Mouse (Mus musculus) liver, adult 2 months (tissue): ENCODE measurements around the gene Fam19a3. TPM values are rescaled to one million over a fixed set of nuclear protein-coding genes. Genes with fewer than 3 reads are reported as not detected.
"Not testable (repeated sequence)": the region's sequence is repeated elsewhere in the genome, so short reads cannot be mapped to it uniquely, and the experiment has no call there.

Experiments used
- DNase-seq: peaks from one replicate; pipeline ENCODE4 v3.0.0-alpha.2; 2011; ENCODE audit warnings: low read depth, low spot score; ENCODE audit errors: extremely low read depth
- H3K27ac ChIP-seq: fragments of 200-500 bp; replicated peaks from 2 replicates; pipeline ENCODE4 v1.5.1; 2012; ENCODE audit warnings: low read depth, mild to moderate bottlenecking, control low read depth, inconsistent platforms, low read length; ENCODE audit not compliant: insufficient read depth
- H3K27me3 ChIP-seq: fragments of 200-500 bp; 2 replicates; pipeline ENCODE4 v1.6.1; 2012; ENCODE audit warnings: mild to moderate bottlenecking, moderate library complexity, low read length, inconsistent platforms; ENCODE audit not compliant: control insufficient read depth, insufficient read depth
- H3K36me3 ChIP-seq: fragments of 200-500 bp; 2 replicates; pipeline ENCODE4 v1.6.1; 2012; ENCODE audit warnings: low read length, inconsistent platforms; ENCODE audit not compliant: control insufficient read depth, insufficient read depth
- H3K4me1 ChIP-seq: fragments of 200-500 bp; 2 replicates; pipeline ENCODE4 v1.6.1; 2011; ENCODE audit warnings: low read length; ENCODE audit not compliant: control insufficient read depth, insufficient read depth
- H3K4me3 ChIP-seq: fragments of 200-500 bp; 2 replicates; pipeline ENCODE4 v1.5.1; 2011; ENCODE audit warnings: low read depth, mild to moderate bottlenecking, control low read depth, low read length, moderate library complexity; ENCODE audit not compliant: insufficient read depth
- H3K79me2 ChIP-seq: fragments of 200-500 bp; 2 replicates; pipeline ENCODE4 v1.6.1; 2012; ENCODE audit warnings: inconsistent platforms, mild to moderate bottlenecking, low read length, moderate library complexity; ENCODE audit not compliant: control insufficient read depth, insufficient read depth
- H3K9ac ChIP-seq: fragments of 200-500 bp; 2 replicates; pipeline ENCODE4 v1.6.1; 2012; ENCODE audit warnings: low read depth, mild to moderate bottlenecking, control low read depth, inconsistent platforms, low read length
- CTCF ChIP-seq: fragments of 200-500 bp; IDR thresholded peaks from 2 replicates; pipeline ENCODE4 v1.5.1; 2011; ENCODE audit warnings: low read depth, low read length, control low read depth
- POLR2A ChIP-seq: fragments of 200-500 bp; IDR thresholded peaks from 2 replicates; pipeline ENCODE4 v1.6.1; 2011; ENCODE audit warnings: low read length, control low read depth; ENCODE audit not compliant: insufficient read depth; ENCODE audit errors: extremely low read depth
- WGBS: fragments of 180-500 bp; shearing (Covaris S2); methylation state at CpG from one replicate; pipeline ENCODE4 v1.1.7; 2018; 5-methylcytosine and 5-hydroxymethylcytosine counted together
- polyA plus RNA-seq: library from polyadenylated mRNA; depleted of rRNA; stranded (reverse); fragments of >200 nt; gene quantifications from 2 replicates; pipeline ENCODE4 v1.2.3, GENCODE M21; 2012
- total RNA-seq: library from RNA; depleted of rRNA; stranded (reverse); fragments of >200 nt; gene quantifications from 2 replicates; pipeline ENCODE4 v1.2.3, GENCODE M21; 2014

The Fam19a3 gene
- total and polyA plus RNA-seq, 2 experiments: under 0.01 to 0.05 TPM

DNA sequence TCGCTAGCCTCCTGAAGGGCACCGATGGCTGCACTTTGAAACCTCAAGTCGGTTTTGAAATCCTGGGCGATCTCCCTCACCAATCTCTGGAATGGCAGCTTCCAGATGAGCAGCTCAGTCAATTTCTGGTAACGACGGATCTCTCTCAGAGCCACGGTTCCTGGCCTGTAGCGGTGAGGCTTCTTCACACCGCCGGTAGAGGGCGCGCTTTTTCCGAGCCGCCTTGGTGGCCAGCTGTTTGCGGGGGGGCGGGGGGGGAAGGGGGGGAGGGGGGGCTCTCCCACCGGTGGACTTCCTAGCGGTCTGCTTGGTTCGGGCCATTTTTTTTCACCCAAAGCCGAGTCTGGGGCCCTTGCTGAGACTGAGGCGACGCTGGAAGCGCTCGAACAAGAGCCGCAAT, 28.8 kb downstream of the Fam19a3 start:
- 22% methylated on average over 20 of the region's 25 CpGs for WGBS
- TF ChIP-seq CTCF: peak; percentile 67

DNA sequence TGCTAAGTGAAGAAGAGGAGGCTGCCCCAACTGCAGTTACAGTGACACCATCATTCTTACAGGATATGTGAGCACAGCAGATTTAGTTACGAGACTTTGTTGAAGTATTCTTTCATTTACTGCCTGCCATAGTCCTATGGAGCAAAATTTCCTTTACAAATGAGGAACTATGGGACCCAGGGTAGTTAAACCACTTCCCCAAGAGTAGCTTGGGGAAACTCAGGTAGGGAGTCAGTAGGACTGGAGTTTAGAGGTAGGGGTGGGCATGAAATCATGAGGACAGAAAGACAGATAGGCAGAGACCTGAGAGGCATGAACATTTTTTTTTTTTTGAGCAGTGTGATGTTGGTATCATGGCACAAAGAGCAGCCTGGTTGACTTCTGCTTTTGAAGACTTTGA, 37.8 kb downstream of the Fam19a3 start:
- H3K4me3 ChIP-seq: no peak overlapping the region
- no peaks in the 10 kb centered on the region for H3K79me2 ChIP-seq
- WGBS: 72% methylated on average over 1 of the region's 1 CpGs
- TF ChIP-seq POLR2A (no peak), CTCF (no peak)
- no peaks in the 10 kb centered on the region for H3K4me1 ChIP-seq
- no peak overlapping the region for H3K9ac ChIP-seq
- H3K27ac ChIP-seq: no peak overlapping the region
- DNase-seq: no peak
- H3K36me3 ChIP-seq: no peaks in the 10 kb centered on the region
- H3K27me3 ChIP-seq: no peaks in the 10 kb centered on the region

More for the DNA sequence above, 28.8 kb downstream of the Fam19a3 start:
- H3K4me3 ChIP-seq, H3K79me2 ChIP-seq, H3K27me3 ChIP-seq, H3K36me3 ChIP-seq, H3K27ac ChIP-seq, H3K4me1 ChIP-seq, H3K9ac ChIP-seq: not testable (repeated sequence)
- DNase-seq: peak; percentile 5

DNA sequence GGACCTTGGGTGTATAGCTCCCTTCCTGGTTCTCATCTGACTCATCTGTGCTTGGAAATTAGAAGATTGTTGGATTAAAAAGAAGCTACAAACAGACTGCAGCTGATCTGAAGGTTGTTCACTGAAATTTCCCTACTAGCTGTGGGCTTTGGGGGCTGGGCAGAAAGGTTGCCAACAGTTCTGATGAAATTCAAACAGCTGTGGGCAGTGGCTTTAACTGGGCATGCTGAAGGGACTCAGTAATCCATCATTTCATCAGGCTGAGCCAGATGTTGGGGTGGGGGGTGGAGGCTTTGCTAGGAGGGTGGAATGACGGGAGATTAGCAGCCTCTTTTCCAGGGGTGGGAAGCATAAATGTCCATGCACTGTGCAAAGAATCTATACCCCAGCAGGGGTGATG, 38.5 kb downstream of the Fam19a3 start:
- 69% methylated on average over 1 of the region's 1 CpGs for WGBS

GRCm38 (mm10) chr3:104741954-104742353, 39.7 kb downstream of the Fam19a3 start:
- DNase-seq: no peak
- no peaks in the 10 kb centered on the region for H3K36me3 ChIP-seq
- no peaks in the 10 kb centered on the region for H3K27me3 ChIP-seq
- H3K27ac ChIP-seq: no peak overlapping the region
- no peaks in the 10 kb centered on the region for H3K4me1 ChIP-seq
- WGBS: 84% methylated on average over 3 of the region's 3 CpGs
- H3K79me2 ChIP-seq: no peaks in the 10 kb centered on the region
- no peak overlapping the region for H3K4me3 ChIP-seq
- no peak overlapping the region for H3K9ac ChIP-seq
- TF ChIP-seq CTCF (no peak), POLR2A (no peak)

More for the DNA sequence above, 38.5 kb downstream of the Fam19a3 start:
- Histone ChIP-seq H3K36me3 (no peaks in the 10 kb centered on the region), H3K27ac (no peak overlapping the region), H3K79me2 (no peaks in the 10 kb centered on the region), H3K9ac (no peak overlapping the region), H3K4me1 (no peaks in the 10 kb centered on the region), H3K27me3 (no peaks in the 10 kb centered on the region), H3K4me3 (no peak overlapping the region)
- no peak for DNase-seq
- TF ChIP-seq POLR2A: no peak
- TF ChIP-seq CTCF: no peak

DNA sequence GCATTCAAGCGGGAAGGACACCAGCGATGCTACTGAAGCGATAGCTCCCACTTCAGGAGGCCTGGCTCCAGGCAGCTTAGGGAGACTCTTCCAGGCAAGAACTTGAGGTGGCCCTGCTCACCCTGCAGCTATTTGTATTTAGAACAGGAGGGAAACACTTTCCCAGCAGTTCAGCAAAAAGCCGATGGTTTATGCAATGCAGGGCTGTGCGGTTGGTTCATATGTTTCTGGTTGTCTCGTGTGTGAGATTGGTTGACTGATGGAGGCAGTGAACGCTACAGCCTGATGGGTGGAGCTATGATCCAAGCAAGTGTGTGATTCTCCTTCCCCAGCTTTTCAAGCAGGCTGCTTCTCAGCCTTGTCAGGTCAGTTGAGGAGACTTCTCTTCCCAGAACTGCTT, 47.0 kb downstream of the Fam19a3 start:
- no peaks in the 10 kb centered on the region for H3K27me3 ChIP-seq
- no peak overlapping the region for H3K9ac ChIP-seq
- H3K36me3 ChIP-seq: no peaks in the 10 kb centered on the region
- no peaks in the 10 kb centered on the region for H3K79me2 ChIP-seq
- TF ChIP-seq POLR2A (no peak), CTCF (no peak)
- 71% methylated on average over 7 of the region's 7 CpGs for WGBS
- H3K27ac ChIP-seq: no peak overlapping the region
- H3K4me3 ChIP-seq: no peak overlapping the region
- no peak for DNase-seq
- no peaks in the 10 kb centered on the region for H3K4me1 ChIP-seq

DNA sequence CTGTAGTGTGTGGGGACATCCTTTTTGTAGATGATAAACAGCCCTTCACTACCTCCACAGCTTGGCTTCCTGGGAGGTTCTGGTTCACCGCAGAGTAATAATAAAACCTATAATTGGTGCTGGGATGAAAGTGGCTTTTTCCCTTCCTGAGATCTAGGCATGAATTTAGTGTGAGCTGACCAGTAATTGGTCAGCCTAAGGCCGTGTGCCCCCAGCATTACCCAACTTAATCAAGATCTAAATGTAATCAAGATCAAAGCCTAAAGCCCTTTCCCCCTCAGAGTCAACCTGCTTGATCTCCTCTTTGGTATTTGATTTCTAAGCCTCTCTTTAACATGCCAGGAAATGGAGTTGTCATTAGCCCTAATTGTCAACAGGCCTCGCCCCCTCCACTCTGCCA, 48.7 kb downstream of the Fam19a3 start:
- TF ChIP-seq CTCF (no peak), POLR2A (no peak)
- Histone ChIP-seq H3K4me1 (no peaks in the 10 kb centered on the region), H3K79me2 (no peaks in the 10 kb centered on the region), H3K4me3 (no peak overlapping the region), H3K27me3 (no peaks in the 10 kb centered on the region), H3K9ac (no peak overlapping the region), H3K36me3 (no peaks in the 10 kb centered on the region), H3K27ac (no peak overlapping the region)
- WGBS: 73% methylated on average over 3 of the region's 3 CpGs
- no peak for DNase-seq
